Mouse (Mus musculus) liver (tissue): ENCODE data around the gene Cacna1g.
A peak's percentile ranks its signal among the peaks of the same experiment; 100 is the strongest.

Experiments
- DNase-seq: peaks from one replicate; pipeline ENCODE4 v3.0.0-alpha.2; 2020; ENCODE audit warnings: mixed read lengths

Gene Cacna1g

DNA sequence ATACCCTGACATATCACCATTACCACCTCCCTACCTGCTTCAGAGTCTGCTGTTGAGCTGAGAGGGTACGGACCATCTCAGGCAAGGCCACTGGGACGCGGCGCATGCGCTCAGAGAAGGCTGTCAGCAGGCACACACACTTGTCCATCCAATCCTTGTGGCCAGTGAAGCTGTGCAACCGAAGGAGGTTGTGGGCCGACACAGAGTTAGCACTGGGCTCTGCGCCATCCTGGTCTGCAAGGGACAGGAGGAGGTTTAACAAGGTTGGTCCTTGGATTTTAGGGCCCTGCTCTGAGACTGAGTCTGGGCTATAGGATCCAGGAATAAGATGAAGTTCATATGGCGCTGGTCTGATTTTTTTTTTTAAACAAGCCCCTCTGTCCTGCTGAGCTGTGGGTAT, 6.4 kb upstream of the Cacna1g start:
- no peak for DNase-seq

- DNase-seq, result no peak
Measured at GRCm38 (mm10) chr11:94477651-94478050, 3.7 kb upstream of the Cacna1g start.

DNA sequence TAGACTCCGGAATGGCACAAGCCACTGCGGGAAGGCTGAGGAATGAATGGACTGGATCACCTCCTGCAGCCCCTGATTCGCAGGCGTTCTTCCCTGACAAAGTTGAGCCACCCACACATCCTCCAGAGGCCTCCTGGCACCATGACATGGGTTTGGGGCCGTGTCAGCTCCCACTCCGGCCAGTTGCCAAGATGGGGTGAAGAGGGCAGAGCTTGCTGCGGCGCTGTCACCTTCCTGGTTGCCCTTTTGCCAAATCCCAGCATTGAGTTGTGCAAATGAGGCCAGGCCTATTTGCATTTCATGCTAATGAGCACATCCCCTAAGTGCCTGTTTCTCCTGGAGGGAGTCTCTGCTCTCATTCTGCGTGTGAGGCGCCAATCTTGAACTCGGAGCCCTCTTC, 1.7 kb upstream of the Cacna1g start:
- DNase-seq, result no peak

DNA sequence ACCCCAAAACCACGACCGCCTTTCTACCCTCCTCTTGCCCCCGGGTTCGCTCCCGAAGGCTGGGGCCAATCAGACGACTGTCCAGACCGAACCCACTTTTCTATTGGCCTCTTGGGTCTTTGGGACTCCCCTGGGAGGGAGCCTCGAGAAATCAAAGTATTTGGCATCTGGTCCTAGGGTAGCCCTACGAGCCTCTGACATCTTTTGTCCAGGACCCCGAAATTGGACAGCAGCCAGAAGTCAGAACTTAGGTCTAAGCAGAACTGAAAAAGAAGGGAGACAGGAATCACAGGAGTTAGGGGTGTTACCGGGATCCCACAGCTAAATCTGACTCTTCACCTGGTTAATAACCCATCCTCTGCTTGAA, 529 bp upstream of the Cacna1g start:
- DNase-seq, result no peak

- no peak for DNase-seq
Measured at GRCm38 (mm10) chr11:94472916-94473706, 887 bp downstream of the Cacna1g start.

DNA sequence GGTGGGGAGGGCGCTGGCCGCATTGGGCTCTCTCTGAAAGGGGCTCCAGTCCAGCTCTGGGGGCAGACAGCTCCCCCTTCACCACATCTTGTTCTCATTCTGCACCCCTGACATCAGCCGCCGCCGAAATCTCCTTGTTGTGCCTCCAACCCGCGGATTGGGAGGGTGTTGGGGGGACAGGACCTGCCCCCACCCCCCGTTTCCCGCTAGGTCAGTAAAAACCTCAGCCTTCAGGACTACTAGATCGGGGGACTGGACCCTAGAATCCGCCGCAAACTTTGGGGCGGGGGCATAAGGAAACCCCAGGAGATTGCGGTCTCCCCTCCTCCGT, 1.4 kb downstream of the Cacna1g start:
- no peak for DNase-seq

DNA sequence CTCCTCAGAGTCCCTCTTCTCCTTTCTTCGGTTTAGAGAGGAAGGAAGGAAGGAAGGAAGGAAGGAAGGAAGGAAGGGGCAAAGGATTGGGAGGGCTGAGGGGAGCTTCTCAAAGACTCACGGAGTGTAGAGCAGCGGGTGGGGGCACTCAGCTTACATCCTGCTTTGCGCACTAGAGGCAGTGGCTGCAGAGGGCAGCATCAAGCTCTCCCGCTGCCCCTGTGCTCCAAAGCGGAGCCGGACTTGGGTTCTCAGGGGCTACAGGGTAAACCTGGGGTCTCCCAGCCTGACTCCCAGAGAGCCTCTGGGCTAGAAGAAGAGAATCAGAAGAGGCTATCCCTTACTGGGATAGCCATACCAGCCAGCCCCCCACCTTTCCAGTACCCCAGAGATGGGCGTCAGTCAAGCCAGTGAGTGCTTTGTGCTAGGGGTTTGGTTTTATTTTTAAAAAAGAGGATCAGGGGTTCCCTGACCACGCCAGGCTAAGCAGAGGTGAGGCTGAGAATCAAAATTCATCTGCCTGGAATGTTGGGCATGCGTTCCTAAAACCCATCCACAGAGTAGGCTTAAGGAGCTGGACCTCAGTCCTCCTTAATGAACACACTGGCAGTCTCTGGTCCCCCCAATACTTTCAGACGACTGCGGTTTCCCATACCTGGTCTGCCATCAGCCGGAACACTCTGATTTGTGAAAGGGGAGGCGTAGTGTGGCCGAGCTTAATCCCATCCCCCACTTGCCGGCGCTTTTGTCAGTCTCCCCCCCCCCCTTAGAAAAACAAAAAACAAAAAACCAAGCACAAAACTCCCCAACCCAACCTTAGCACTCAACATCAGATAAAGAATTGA, 2.0 kb downstream of the Cacna1g start:
- DNase-seq, result no peak

DNA sequence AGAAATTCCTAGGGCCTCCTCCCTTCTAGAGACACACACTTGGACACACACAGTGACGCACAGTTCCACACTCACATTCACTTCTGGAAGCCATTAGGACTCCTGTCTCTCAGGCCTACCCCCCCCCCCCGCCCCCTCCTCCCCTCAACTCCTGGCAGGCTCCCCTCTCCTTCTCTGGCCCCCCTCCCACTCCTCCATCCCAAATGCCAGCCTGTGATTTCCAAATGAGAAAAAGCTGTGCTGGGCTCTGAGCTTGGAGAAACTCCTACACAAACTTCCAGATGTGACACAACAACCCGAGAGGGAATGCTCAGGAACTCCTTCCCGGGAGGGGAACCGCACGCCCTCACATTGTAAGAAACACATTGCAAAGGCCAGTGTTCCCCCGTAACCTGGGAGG, 3.6 kb downstream of the Cacna1g start:
- no peak for DNase-seq

GRCm38 (mm10) chr11:94469136-94470064, 4.6 kb downstream of the Cacna1g start:
- no peak for DNase-seq

GRCm38 (mm10) chr11:94468582-94469064, 5.4 kb downstream of the Cacna1g start:
- DNase-seq, result no peak

DNA sequence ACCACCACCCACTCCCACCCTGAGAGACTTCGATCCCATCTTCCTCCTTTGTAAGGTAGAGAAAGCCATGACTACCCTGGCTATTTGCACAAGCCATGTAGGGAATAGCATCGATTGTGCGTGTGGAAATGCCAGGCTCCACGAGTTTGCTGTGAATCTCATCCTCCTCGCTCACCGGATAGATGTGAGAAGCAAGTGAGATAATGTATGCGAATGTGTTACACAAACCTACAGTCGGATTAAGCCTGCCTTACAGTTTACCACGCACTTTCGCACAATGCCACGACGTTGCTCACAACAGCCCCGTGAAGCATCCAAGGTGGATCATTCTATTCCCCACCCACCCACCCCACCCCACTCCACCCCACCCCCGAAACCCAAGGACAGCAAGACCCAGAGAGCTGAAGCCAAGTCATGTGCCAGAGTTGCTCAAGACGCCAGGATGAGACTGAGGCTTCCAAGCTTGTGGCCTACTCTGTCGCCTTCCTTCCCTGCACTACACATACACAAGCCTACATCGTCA, 7.6 kb downstream of the Cacna1g start:
- DNase-seq, result no peak

DNA sequence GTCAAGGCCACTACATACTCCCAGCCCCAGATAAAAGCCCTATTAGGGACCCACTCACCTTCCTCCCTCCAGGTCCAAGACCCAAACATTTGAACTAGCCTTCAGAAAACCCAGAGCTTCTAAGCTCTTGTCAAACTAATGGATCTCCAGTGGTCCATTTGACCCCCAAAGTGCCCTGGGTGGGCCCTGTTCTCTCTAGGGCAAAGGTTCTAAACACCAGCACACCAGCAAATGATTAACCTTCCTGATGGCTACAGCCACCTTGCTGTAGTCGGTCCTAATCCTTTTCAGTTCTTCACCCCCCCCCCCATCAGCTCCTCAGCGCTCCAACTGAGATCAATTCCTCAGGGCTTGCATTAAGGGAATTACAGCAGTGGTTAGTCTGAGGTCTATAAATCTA, 9.8 kb downstream of the Cacna1g start:
- DNase-seq, result no peak

- DNase-seq, result no peak
Measured at GRCm38 (mm10) chr11:94461856-94462255, 12.1 kb downstream of the Cacna1g start.

DNA sequence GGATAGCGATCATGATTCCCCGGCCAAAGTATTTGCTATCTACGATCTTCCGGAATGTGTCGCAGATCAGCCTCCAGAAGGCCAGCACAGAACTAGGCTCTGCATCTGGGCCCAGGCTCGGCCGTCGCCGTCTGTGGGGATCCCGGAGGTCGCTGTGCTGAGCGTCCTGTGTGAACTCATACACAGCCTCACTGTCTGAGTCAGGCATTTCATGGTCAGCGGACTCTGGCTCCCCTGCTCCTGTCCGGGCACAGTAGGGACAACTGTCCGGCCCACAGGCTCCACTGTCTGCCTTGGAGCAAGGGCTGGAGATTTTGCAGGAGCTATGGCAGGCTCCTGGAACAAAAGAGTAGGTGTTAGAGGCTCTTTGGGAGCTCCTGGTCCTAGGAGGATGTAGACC, 17.0 kb downstream of the Cacna1g start:
- no peak for DNase-seq

- DNase-seq, result peak; percentile 81
Measured at GRCm38 (mm10) chr11:94456347-94456746, 17.7 kb downstream of the Cacna1g start.

DNA sequence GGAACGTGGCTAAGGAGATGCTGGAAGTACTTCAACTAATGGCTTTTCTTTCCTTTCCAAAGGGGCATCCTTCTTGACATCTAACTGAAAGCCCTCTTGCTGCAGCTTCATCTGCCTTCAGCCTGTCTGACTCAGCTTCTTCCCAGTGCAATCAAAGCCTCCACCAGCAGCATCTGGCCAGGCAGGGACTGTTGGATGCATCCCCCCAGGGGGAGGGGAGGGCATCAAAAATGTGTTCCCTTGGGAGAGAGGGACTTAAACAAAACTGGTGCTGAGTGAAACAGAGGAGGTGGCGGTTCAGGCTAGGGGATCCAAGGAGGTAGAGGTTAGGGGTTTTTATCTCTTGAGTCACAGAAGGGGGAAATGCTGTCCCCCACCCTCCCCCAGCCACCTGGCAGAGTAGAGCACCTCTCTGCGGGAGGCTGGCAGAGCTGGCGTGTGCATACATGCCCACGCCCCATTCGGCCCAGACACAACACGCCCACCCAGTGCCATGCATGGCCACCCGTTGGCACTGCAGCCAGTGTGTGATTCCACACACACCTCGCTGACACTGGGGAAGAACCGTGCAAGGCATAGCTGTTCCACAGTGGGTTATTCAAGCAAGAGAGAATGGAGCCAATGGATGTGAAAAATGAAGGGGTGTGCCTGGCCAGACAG, 18.7 kb downstream of the Cacna1g start:
- peak; percentile 52 for DNase-seq

DNA sequence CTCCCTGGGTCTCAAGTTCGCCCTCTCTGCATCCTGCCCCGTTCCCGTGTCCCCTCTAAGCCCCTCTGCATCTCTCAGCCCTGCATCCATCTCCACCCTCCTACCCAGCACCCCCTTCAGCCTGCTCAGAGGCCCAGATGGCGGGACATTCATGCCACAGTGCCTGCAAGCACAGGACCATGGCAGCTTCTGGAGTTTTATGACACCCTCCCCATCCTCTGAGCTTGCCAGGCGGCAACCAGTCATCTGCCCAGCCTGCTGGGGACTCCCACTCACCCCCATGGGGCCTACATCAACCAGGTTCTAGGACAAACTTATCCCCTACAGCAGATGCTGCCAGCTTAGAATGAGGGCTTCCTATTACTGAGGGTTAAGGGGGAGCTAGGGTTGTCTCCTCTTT, 19.2 kb downstream of the Cacna1g start:
- no peak for DNase-seq

GRCm38 (mm10) chr11:94451091-94451773, 22.8 kb downstream of the Cacna1g start:
- no peak for DNase-seq

GRCm38 (mm10) chr11:94449886-94450285, 24.1 kb downstream of the Cacna1g start:
- DNase-seq, result no peak

GRCm38 (mm10) chr11:94449239-94449638, 24.8 kb downstream of the Cacna1g start:
- no peak for DNase-seq

DNA sequence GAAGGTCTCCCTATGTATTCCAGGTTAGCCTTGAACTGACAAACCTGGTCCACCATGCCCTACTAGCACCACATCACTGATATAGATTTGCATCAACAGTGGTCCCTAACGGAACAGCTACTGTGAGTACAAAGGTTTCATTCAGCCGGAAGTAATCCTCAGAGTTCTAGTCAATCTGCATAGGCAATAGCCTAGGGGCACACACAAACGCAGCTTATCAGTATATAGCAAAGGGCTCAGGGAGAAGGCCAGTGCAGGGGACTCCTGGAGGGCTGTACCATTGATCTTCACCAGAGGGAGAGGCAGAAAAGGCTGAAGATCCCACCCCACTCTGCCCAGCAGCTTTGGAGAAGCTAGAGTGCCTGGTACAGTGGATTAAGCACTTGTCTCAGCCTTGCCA, 27.0 kb downstream of the Cacna1g start:
- no peak for DNase-seq

DNA sequence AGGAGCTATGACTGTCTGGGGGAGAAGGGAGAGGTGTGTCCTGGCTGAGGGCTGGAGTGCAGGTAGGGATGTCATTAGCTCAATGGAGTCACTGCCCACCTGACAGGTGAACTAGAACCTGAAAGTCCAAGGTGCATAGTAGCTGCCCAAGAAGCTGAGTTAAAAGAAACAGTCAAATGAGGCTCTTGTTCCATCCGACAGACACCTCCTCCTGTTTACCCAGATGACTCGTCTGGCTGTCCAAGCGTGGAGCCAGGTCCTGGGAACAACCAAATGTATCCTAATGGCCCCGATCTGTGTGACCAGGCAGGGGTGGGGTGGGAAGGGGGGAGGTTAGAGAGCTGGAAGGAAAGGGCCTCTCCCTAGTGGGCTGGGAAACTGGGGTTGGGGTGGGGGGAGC, 28.7 kb downstream of the Cacna1g start:
- DNase-seq, result no peak
